Mouse (Mus musculus): ENCODE results near the gene Gm1043. TPM values are rescaled to one million over a fixed set of nuclear protein-coding genes. Genes with fewer than 3 reads are reported as not detected.

Gene Gm1043
- polyA plus RNA-seq, 1 experiment: 4.3 TPM

- TF ChIP-seq CTCF (IDR thresholded peaks at IDR 0.05; ENCODE audit: borderline replicate concordance, control insufficient read depth, extremely low read depth, insufficient read depth, low read length, poor library complexity) (no peak), POLR2A (IDR thresholded peaks at IDR 0.05; ENCODE audit: control insufficient read depth, extremely low read depth, insufficient read depth, low read length, poor library complexity) (0 out of 2 replicates have a peak, but pooled peaks have one; percentile 25)
- H3K4me1 ChIP-seq (replicated peaks; ENCODE audit: control insufficient read depth, insufficient read depth, low read length): peaks cover 75% of the 10 kb centered on the region
These were observed 40.4 kb upstream of the Gm1043 start for GRCm38 (mm10) chr5:37044793-37045192.

GRCm38 (mm10) chr5:37045582-37045981 is 39.6 kb upstream of the Gm1043 start:
- H3K4me1 ChIP-seq (replicated peaks; ENCODE audit: control insufficient read depth, insufficient read depth, low read length): peaks cover 82% of the 10 kb centered on the region
- H3K27ac ChIP-seq (ENCODE audit: control insufficient read depth, insufficient read depth, low read length): peak overlapping the region; percentile 98
- DNase-seq: peak; percentile 64
- H3K27me3 ChIP-seq (ENCODE audit: control insufficient read depth, insufficient read depth, low read length): no peaks in the 10 kb centered on the region
- 45% methylated on average over 2 of the region's 2 CpGs for WGBS
- no peaks in the 10 kb centered on the region for H3K36me3 ChIP-seq (ENCODE audit: control insufficient read depth, insufficient read depth, low read length)
- TF ChIP-seq CTCF (IDR thresholded peaks at IDR 0.05; ENCODE audit: borderline replicate concordance, control insufficient read depth, extremely low read depth, insufficient read depth, low read length, poor library complexity) (no peak), POLR2A (IDR thresholded peaks at IDR 0.05; ENCODE audit: control insufficient read depth, extremely low read depth, insufficient read depth, low read length, poor library complexity) (no peak)
- no peak overlapping the region for H3K4me3 ChIP-seq (ENCODE audit: control insufficient read depth, insufficient read depth, low read length)

More at GRCm38 (mm10) chr5:37044793-37045192, 40.4 kb upstream of the Gm1043 start:
- peak; percentile 86 for DNase-seq
- Histone ChIP-seq H3K4me3 (ENCODE audit: control insufficient read depth, insufficient read depth, low read length) (no peak overlapping the region), H3K27me3 (ENCODE audit: control insufficient read depth, insufficient read depth, low read length) (no peaks in the 10 kb centered on the region), H3K27ac (ENCODE audit: control insufficient read depth, insufficient read depth, low read length) (peak overlapping the region; percentile 98), H3K36me3 (ENCODE audit: control insufficient read depth, insufficient read depth, low read length) (no peaks in the 10 kb centered on the region)
- WGBS: 0% methylated on average over 2 of the region's 2 CpGs

- H3K27me3 ChIP-seq (ENCODE audit: control insufficient read depth, insufficient read depth, low read length): no peaks in the 10 kb centered on the region
- H3K36me3 ChIP-seq (ENCODE audit: control insufficient read depth, insufficient read depth, low read length): no peaks in the 10 kb centered on the region
- peak overlapping the region; percentile 98 for H3K27ac ChIP-seq (ENCODE audit: control insufficient read depth, insufficient read depth, low read length)
- 7% methylated on average over 5 of the region's 5 CpGs for WGBS
- TF ChIP-seq CTCF (IDR thresholded peaks at IDR 0.05; ENCODE audit: borderline replicate concordance, control insufficient read depth, extremely low read depth, insufficient read depth, low read length, poor library complexity): no peak
- no peak for TF ChIP-seq POLR2A (IDR thresholded peaks at IDR 0.05; ENCODE audit: control insufficient read depth, extremely low read depth, insufficient read depth, low read length, poor library complexity)
- H3K4me3 ChIP-seq (ENCODE audit: control insufficient read depth, insufficient read depth, low read length): peak overlapping the region; percentile 60
- H3K4me1 ChIP-seq (replicated peaks; ENCODE audit: control insufficient read depth, insufficient read depth, low read length): peaks cover 80% of the 10 kb centered on the region
- DNase-seq: peak; percentile 53
These were observed 38.4 kb upstream of the Gm1043 start for GRCm38 (mm10) chr5:37046791-37047190.

- 5% methylated on average over 17 of the region's 17 CpGs for WGBS
- peak; percentile 78 for DNase-seq
- TF ChIP-seq CTCF (IDR thresholded peaks at IDR 0.05; ENCODE audit: borderline replicate concordance, control insufficient read depth, extremely low read depth, insufficient read depth, low read length, poor library complexity): no peak
- 0 out of 2 replicates have a peak, but pooled peaks have one; percentile 23 for TF ChIP-seq POLR2A (IDR thresholded peaks at IDR 0.05; ENCODE audit: control insufficient read depth, extremely low read depth, insufficient read depth, low read length, poor library complexity)
- H3K36me3 ChIP-seq (ENCODE audit: control insufficient read depth, insufficient read depth, low read length): no peaks in the 10 kb centered on the region
- H3K4me3 ChIP-seq (ENCODE audit: control insufficient read depth, insufficient read depth, low read length): peak overlapping the region; percentile 60
- H3K27me3 ChIP-seq (ENCODE audit: control insufficient read depth, insufficient read depth, low read length): no peaks in the 10 kb centered on the region
- H3K4me1 ChIP-seq (replicated peaks; ENCODE audit: control insufficient read depth, insufficient read depth, low read length): peaks cover 77% of the 10 kb centered on the region
- peak overlapping the region; percentile 98 for H3K27ac ChIP-seq (ENCODE audit: control insufficient read depth, insufficient read depth, low read length)
These were observed 37.8 kb upstream of the Gm1043 start for GRCm38 (mm10) chr5:37047206-37047915.

GRCm38 (mm10) chr5:37047992-37048391 is 37.2 kb upstream of the Gm1043 start:
- peaks cover 81% of the 10 kb centered on the region for H3K4me1 ChIP-seq (replicated peaks; ENCODE audit: control insufficient read depth, insufficient read depth, low read length)
- H3K36me3 ChIP-seq (ENCODE audit: control insufficient read depth, insufficient read depth, low read length): no peaks in the 10 kb centered on the region
- no peak for TF ChIP-seq POLR2A (IDR thresholded peaks at IDR 0.05; ENCODE audit: control insufficient read depth, extremely low read depth, insufficient read depth, low read length, poor library complexity)
- TF ChIP-seq CTCF (IDR thresholded peaks at IDR 0.05; ENCODE audit: borderline replicate concordance, control insufficient read depth, extremely low read depth, insufficient read depth, low read length, poor library complexity): no peak
- peak overlapping the region; percentile 98 for H3K27ac ChIP-seq (ENCODE audit: control insufficient read depth, insufficient read depth, low read length)
- peak overlapping the region; percentile 60 for H3K4me3 ChIP-seq (ENCODE audit: control insufficient read depth, insufficient read depth, low read length)
- no peaks in the 10 kb centered on the region for H3K27me3 ChIP-seq (ENCODE audit: control insufficient read depth, insufficient read depth, low read length)
- peak; percentile 70 for DNase-seq
- 36% methylated on average over 7 of the region's 7 CpGs for WGBS

GRCm38 (mm10) chr5:37049111-37049510 is 36.1 kb upstream of the Gm1043 start:
- WGBS: 94% methylated on average over 2 of the region's 2 CpGs
- no peak for DNase-seq
- H3K4me1 ChIP-seq (replicated peaks; ENCODE audit: control insufficient read depth, insufficient read depth, low read length): peaks cover 83% of the 10 kb centered on the region
- no peaks in the 10 kb centered on the region for H3K27me3 ChIP-seq (ENCODE audit: control insufficient read depth, insufficient read depth, low read length)
- TF ChIP-seq POLR2A (IDR thresholded peaks at IDR 0.05; ENCODE audit: control insufficient read depth, extremely low read depth, insufficient read depth, low read length, poor library complexity): no peak
- TF ChIP-seq CTCF (IDR thresholded peaks at IDR 0.05; ENCODE audit: borderline replicate concordance, control insufficient read depth, extremely low read depth, insufficient read depth, low read length, poor library complexity): no peak
- no peak overlapping the region for H3K4me3 ChIP-seq (ENCODE audit: control insufficient read depth, insufficient read depth, low read length)
- H3K36me3 ChIP-seq (ENCODE audit: control insufficient read depth, insufficient read depth, low read length): no peaks in the 10 kb centered on the region
- no peak overlapping the region for H3K27ac ChIP-seq (ENCODE audit: control insufficient read depth, insufficient read depth, low read length)

All from thymus, adult 2 months (tissue).